Mouse (Mus musculus): ENCODE measurements around the gene B020031M17Rik. TPM values are rescaled to one million over a fixed set of nuclear protein-coding genes. Genes with fewer than 3 reads are reported as not detected.
"Not testable (repeated sequence)": the region's sequence is repeated elsewhere in the genome, so short reads cannot be mapped to it uniquely, and the experiment has no call there.

Gene B020031M17Rik
- not detected in 2 replicates for polyA plus RNA-seq (2012; rRNA removed)

DNA sequence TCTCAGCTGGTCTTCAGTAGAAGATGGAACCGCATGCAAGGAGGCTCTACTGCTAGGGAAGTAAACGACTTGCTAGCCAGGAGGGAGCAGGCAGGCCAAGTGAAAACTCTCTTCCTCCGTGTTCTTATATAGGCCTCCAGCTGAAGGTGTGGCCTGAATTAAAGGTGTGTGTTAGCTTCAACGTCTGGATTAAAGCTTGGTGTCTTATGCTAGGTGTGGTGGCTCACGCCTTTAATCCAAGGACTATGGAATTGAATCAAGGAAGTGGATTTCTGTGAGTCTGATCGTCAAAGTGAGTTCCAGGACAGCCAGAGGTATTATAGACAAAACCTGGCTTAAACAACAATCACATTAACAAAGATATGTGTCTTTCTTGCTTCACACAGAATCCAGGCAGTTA is at the start of gene B020031M17Rik:
Gene B020031M17Rik (minus strand): TSS at position 101 of the 400 bp plus-strand sequence.
- H3K36me3 ChIP-seq (ENCODE audit: control insufficient read depth, insufficient read depth, low read length); H3K27me3 ChIP-seq (ENCODE audit: control insufficient read depth, insufficient read depth, low read length); H3K4me1 ChIP-seq (ENCODE audit: control insufficient read depth, insufficient read depth, insufficient read length, low read length); H3K4me3 ChIP-seq (ENCODE audit: low read depth, low read length); H3K27ac ChIP-seq (ENCODE audit: insufficient read depth, low read depth, low read length): not testable (repeated sequence)
- WGBS, result 57% methylated on average over 4 of the region's 6 CpGs

DNA sequence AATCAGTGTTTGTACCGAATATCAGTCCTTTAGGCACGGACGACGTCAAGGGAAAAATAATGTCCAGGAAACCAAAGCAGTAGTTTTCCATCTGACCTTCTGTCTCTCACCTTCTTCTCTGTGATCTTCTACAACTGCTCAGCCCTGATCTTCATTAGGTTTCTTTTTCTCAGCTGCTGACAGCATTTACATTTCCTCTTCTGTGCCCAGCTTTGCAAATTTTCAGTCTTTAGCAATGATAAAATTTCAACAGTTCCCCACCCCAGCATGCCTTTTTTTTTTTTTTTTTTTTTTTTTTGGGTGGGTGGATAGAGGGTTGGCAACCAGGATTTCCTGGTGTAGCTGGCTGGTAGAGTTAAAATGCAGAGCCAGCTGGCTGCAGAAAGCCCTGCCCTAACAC is 48.6 kb upstream of the B020031M17Rik start:
- H3K27me3 ChIP-seq (ENCODE audit: control insufficient read depth, insufficient read depth, low read length); H3K4me1 ChIP-seq (ENCODE audit: control insufficient read depth, insufficient read depth, insufficient read length, low read length); H3K36me3 ChIP-seq (ENCODE audit: control insufficient read depth, insufficient read depth, low read length); H3K4me3 ChIP-seq (ENCODE audit: low read depth, low read length); H3K27ac ChIP-seq (ENCODE audit: insufficient read depth, low read depth, low read length): not testable (repeated sequence)
- no CpG with 5 or more reads among the region's 4 CpGs for WGBS

DNA sequence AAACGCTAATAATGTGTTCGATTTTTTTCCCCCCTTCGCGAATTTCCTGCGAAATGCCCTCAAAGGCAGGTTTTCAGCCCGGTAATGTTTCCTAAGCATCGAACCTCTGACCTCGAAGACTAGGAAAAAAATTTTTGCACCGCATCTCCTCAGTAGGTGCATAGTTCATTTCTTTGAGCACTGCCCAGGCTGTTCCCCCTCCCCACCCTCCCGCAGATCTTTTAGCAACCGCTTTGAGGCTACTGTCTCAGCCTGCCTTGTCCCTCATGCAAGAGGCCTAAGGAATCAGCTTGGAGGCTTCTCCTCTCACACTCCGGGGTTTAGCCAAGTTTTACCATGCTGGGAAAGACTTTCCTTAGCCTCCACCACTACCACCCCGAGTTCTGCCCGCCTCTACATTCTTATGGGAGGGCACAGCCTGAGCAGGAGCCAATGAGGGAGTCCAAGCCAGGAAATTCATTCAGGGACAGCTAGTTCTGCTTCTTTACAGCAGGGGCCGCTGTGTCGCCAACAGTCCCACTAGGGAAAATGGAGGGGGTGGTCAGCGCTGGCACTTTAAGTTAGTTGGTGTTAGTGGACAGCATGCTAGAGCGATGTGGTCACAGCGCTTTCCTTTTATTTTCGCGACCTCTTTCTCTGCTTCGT is 48.0 kb upstream of the B020031M17Rik start:
- not testable (repeated sequence) for H3K36me3 ChIP-seq (ENCODE audit: control insufficient read depth, insufficient read depth, low read length)
- WGBS, result no CpG with 5 or more reads among the region's 22 CpGs

DNA sequence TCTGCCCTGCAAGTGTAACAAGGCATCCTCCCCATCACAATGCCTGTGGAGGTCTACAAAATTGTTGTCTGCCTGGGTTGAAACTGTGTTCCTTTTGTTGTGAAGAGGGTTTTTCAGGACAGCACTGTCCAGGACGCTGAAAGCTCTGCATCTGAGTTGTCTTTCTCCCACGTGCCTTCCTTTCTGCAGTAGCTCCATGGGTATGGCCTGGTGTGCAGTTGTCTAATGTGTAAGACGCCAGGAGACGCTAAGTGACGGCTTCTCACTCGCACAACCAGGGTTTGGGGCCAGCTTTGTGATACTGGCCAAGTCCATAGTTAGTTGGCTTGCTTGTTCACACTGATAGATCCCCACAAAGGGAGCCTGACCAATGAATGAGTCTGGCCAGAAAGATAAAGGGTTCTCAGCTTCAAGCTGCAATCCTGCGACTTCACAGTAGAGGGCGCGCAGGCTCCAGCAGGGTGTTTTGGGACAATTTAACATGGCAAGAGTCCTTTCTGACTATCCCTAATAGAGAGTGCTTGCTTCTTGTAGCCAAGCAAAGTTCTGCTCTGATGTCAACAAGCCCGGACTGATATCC is 41.4 kb upstream of the B020031M17Rik start:
- not testable (repeated sequence) for H3K4me3 ChIP-seq (ENCODE audit: low read depth, low read length); H3K27ac ChIP-seq (ENCODE audit: insufficient read depth, low read depth, low read length); H3K27me3 ChIP-seq (ENCODE audit: control insufficient read depth, insufficient read depth, low read length); H3K4me1 ChIP-seq (ENCODE audit: control insufficient read depth, insufficient read depth, insufficient read length, low read length); H3K36me3 ChIP-seq (ENCODE audit: control insufficient read depth, insufficient read depth, low read length)
- WGBS, result no CpG with 5 or more reads among the region's 10 CpGs

More for the DNA sequence above, 48.0 kb upstream of the B020031M17Rik start:
- not testable (repeated sequence) for H3K4me3 ChIP-seq (ENCODE audit: low read depth, low read length); H3K27ac ChIP-seq (ENCODE audit: insufficient read depth, low read depth, low read length); H3K4me1 ChIP-seq (ENCODE audit: control insufficient read depth, insufficient read depth, insufficient read length, low read length); H3K27me3 ChIP-seq (ENCODE audit: control insufficient read depth, insufficient read depth, low read length)

DNA sequence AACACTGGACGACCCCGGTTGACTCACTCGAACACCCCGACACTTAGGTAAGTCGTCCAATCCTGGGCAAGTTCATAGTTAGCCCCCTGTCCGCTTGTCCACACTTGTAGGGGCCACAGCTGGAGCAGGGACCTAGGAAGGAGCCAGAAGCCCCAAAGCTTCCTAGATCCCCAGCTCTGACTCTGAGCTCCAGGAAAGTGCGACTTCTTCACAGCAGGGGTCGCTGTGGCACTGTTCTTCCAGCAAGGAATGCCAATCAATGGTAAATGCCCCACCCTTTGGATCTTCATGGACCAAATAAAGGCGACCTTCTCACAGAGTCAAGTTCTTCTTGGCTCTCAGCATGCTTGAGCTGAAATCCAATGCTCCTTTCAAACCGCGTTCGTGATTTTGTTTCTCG is 40.7 kb upstream of the B020031M17Rik start:
- H3K4me3 ChIP-seq (ENCODE audit: low read depth, low read length), result not testable (repeated sequence)
- WGBS, result no CpG with 5 or more reads among the region's 13 CpGs

DNA sequence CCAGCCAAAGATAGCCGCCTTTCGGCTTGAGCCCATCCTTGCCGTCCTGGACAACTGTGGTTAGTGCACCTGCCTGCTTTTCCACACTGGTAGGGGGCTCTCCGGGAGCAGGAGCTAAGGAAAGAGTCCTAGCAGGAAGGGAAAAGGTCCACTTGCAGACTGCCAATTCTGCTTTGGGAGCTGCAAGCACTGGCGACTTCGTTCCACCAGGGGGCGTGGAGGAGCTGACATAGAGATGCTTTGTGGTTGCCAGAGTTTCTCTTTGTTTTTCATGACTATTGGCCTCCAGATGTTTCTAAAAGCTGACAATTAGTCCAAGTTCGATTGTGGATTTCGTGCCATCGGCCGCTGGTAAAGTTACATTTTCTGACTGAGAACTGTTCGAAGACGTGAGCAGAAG is 18.6 kb upstream of the B020031M17Rik start:
- not testable (repeated sequence) for H3K36me3 ChIP-seq (ENCODE audit: control insufficient read depth, insufficient read depth, low read length); H3K27ac ChIP-seq (ENCODE audit: insufficient read depth, low read depth, low read length); H3K4me1 ChIP-seq (ENCODE audit: control insufficient read depth, insufficient read depth, insufficient read length, low read length); H3K27me3 ChIP-seq (ENCODE audit: control insufficient read depth, insufficient read depth, low read length); H3K4me3 ChIP-seq (ENCODE audit: low read depth, low read length)
- WGBS, result no CpG with 5 or more reads among the region's 13 CpGs

More for the DNA sequence above, 40.7 kb upstream of the B020031M17Rik start:
- H3K36me3 ChIP-seq (ENCODE audit: control insufficient read depth, insufficient read depth, low read length); H3K27me3 ChIP-seq (ENCODE audit: control insufficient read depth, insufficient read depth, low read length); H3K27ac ChIP-seq (ENCODE audit: insufficient read depth, low read depth, low read length); H3K4me1 ChIP-seq (ENCODE audit: control insufficient read depth, insufficient read depth, insufficient read length, low read length): not testable (repeated sequence)

DNA sequence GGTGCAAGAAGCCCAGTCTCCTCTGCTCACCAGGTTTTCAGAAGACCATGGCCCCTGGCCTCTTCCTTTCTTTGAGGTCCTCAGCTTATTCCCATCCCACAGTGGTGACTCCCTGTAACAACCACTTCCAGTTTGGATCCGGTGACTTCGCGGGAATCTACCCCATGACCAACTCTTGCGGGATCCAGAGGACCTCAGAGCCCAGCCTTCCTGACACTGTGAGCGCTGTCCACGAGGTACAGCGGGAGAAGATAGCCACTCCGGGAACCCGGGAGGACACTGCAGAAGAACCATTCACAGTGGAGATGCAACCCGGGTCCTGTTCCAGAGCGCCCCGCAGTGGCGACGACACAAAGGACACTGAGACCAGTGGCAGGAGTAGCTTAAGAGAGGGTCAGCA is 17.6 kb upstream of the B020031M17Rik start:
- not testable (repeated sequence) for H3K27ac ChIP-seq (ENCODE audit: insufficient read depth, low read depth, low read length); H3K4me3 ChIP-seq (ENCODE audit: low read depth, low read length); H3K4me1 ChIP-seq (ENCODE audit: control insufficient read depth, insufficient read depth, insufficient read length, low read length); H3K27me3 ChIP-seq (ENCODE audit: control insufficient read depth, insufficient read depth, low read length); H3K36me3 ChIP-seq (ENCODE audit: control insufficient read depth, insufficient read depth, low read length)
- no CpG with 5 or more reads among the region's 14 CpGs for WGBS

DNA sequence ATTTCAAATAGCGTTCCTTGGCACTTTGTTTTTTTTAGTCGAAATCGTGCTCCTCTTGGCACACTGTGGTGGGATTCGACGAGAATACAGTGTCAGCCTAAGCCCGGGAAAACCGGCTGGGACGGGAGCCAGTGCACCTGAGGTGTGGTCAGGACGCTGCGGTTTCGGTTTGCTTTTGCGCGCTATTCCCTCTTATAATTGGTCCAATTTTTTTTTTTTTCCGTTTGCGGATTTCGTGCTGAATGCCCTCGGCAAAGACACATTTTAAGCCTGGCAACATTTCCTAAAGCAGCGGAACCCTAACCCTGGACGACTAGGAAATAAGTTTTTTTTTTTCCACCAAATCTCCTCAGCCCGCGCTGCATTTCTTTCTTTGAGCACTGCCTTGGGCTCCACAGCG is 15.4 kb upstream of the B020031M17Rik start:
- WGBS, result under 1% methylated on average over 21 of the region's 22 CpGs
- not testable (repeated sequence) for H3K27me3 ChIP-seq (ENCODE audit: control insufficient read depth, insufficient read depth, low read length); H3K36me3 ChIP-seq (ENCODE audit: control insufficient read depth, insufficient read depth, low read length); H3K27ac ChIP-seq (ENCODE audit: insufficient read depth, low read depth, low read length); H3K4me1 ChIP-seq (ENCODE audit: control insufficient read depth, insufficient read depth, insufficient read length, low read length)
- H3K4me3 ChIP-seq (ENCODE audit: low read depth, low read length), result peak overlapping the region; percentile 44

DNA sequence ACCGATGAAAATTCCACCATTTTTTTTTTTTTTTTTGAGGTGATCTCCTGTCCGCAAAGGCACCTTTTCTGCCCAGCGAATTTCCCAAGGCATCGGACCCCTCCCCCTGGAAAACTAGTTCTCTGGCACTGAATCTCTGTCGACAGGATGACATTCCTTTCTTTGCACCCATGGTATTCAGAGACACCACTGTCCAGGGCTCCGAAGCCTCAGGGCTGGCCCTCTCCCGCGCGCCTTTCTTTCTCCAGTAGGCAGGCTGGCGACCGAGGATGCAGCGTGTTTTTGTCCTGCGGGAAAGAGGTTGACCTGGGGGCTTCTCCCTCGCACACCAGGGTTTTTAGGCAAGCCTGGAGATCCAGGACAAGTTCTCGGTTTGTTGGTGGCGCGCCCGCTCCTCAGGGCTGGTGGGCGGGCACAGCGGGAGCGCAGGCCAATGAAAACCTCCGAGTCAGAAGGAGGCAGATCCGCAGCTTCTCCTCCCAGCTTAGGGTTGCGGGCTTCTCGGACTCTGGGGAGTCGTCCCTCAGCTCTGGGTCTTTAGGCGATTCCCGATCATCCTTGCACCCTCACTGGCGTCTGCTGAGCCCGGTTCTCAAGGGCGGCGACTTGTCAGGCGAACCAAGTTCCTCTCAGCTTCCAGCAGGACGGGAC is 14.8 kb upstream of the B020031M17Rik start:
- peak overlapping the region; percentile 44; the same call in 1 of the 2 replicates for H3K4me3 ChIP-seq (ENCODE audit: low read depth, low read length)
- 2% methylated on average over 17 of the region's 34 CpGs for WGBS
- H3K36me3 ChIP-seq (ENCODE audit: control insufficient read depth, insufficient read depth, low read length); H3K4me1 ChIP-seq (ENCODE audit: control insufficient read depth, insufficient read depth, insufficient read length, low read length); H3K27ac ChIP-seq (ENCODE audit: insufficient read depth, low read depth, low read length); H3K27me3 ChIP-seq (ENCODE audit: control insufficient read depth, insufficient read depth, low read length): not testable (repeated sequence)

DNA sequence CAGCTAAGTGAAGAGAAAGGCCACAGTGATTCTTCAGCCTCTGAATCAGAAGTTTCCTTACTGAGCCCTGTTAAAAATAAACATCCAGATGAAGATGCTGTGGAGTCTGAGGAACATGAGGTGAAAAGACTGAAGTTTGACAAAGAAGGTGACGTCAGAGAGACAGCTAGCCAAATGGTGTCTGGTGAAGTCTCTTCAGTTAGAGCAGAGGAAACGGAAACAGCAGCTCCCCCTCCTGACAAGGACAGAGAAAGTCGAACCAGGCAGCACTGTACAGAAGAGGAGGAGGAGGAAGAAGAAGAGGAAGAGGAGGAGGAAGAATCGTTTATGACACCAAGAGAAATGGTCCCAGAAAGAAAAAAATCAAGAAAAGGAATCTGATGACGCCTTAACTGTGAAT is 12.2 kb upstream of the B020031M17Rik start:
- no CpG with 5 or more reads among the region's 5 CpGs for WGBS
- H3K4me1 ChIP-seq (ENCODE audit: control insufficient read depth, insufficient read depth, insufficient read length, low read length); H3K27me3 ChIP-seq (ENCODE audit: control insufficient read depth, insufficient read depth, low read length); H3K36me3 ChIP-seq (ENCODE audit: control insufficient read depth, insufficient read depth, low read length); H3K27ac ChIP-seq (ENCODE audit: insufficient read depth, low read depth, low read length); H3K4me3 ChIP-seq (ENCODE audit: low read depth, low read length): not testable (repeated sequence)

DNA sequence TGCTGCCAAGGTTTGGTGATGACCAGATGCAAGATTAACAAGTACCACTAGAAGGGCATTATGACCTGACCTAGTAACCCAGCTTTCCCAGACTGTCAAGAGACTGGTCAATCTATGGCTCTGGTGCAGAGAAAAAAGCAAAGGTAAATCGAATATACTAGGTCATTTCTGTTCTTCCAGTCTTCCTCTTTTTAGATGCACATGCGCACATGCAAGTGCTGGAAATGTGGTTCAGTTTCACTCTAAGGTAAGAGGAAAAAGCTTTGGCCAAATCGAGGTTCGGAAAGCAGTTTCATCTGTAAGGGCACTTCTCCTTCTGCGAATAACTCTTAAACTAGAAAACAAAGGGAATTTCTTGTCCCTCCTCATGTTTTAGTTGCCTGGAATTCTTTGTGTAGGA is 5.0 kb upstream of the B020031M17Rik start:
- no CpG with 5 or more reads among the region's 5 CpGs for WGBS
- not testable (repeated sequence) for H3K4me1 ChIP-seq (ENCODE audit: control insufficient read depth, insufficient read depth, insufficient read length, low read length); H3K36me3 ChIP-seq (ENCODE audit: control insufficient read depth, insufficient read depth, low read length); H3K4me3 ChIP-seq (ENCODE audit: low read depth, low read length); H3K27ac ChIP-seq (ENCODE audit: insufficient read depth, low read depth, low read length); H3K27me3 ChIP-seq (ENCODE audit: control insufficient read depth, insufficient read depth, low read length)
